Mouse (Mus musculus): ENCODE measurements around the gene Cby1.

The Cby1 gene

GRCm38 (mm10) chr15:79677936-79678335 lies 18.9 kb downstream of the Cby1 start:
- no peak for ATAC-seq (ENCODE audit: low TSS enrichment)

DNA sequence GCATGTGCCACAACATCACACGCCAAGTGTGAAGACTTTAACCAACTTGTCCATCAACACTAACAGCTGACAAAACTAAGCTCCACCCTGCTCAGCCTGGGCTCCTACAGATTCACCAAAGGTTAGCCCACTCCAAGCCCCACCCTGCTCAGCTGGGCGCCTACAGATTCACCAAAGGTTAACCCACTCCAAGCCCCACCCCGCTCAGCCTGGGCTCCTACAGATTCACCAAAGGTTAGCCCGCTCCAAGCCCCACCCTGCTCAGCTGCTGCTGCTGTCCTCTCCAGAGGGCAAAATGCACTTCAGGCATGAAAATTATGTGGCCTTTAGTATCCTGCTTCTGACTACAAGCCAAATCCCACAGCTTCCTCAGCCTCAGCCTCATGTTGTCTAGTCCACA lies 23.0 kb downstream of the Cby1 start:
- no peak for ATAC-seq (ENCODE audit: low TSS enrichment)

DNA sequence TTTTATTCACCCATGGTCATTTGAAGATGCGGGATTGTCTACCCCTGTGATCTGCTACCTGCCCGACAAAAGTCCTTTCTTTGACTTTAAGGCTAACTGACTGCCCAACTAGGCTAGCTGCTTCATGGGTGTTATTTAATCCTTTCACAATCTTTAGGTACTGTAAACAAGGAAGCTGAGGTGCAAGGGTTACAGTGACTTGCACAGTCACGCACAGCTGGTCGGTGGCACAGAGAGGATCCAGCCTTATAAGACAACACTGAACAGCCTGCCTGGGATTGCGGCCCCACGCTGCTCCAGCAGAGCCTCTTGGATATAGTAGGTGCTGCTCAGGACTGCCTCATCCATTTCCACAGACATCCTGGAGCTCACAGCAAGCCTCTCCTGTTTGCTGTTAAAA lies 24.1 kb downstream of the Cby1 start:
- no peak for ATAC-seq (ENCODE audit: low TSS enrichment)

DNA sequence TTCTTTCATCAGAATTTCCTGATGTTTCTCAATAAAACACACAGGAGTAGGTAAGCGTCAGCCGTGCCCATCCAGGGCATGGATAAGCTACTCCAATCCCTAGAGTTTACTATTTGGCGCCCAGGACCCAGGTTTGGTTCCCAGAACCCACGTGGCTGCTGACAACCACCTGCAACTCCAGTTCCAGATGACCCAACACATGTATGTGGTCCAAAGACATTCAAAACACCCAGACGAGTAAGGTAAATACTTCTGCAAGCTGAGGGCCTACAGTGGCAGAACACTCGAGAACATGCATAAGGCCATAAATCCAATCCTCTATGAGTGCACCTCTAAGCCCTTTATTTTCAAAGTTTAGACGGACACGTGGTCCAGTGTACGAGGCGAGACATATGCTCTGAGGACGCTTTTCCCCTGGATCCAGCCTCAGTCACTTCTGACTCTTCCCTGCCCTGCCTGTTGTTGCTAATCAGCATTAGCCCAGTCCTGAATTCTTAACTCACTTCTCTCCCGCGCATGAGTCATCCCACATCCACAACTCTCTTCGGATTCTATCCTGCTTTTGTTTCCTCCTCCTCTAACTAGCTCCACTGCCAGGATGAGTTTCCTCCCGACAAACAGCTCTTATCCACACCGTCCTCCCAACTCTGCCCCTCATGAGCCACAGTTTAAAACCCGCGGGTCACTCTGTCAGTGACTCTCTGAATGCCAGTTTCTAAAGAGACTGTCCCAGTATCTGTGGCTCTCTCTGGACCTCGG lies 24.9 kb downstream of the Cby1 start:
- peak; percentile 24 for ATAC-seq (ENCODE audit: low TSS enrichment)

- ATAC-seq (ENCODE audit: low TSS enrichment), result no peak
These were observed 25.6 kb downstream of the Cby1 start for GRCm38 (mm10) chr15:79684616-79685015.

GRCm38 (mm10) chr15:79685141-79685641 lies 26.2 kb downstream of the Cby1 start:
- no peak for ATAC-seq (ENCODE audit: low TSS enrichment)

- no peak for ATAC-seq (ENCODE audit: low TSS enrichment)
These were observed 27.3 kb downstream of the Cby1 start for GRCm38 (mm10) chr15:79686046-79686869.

- ATAC-seq (ENCODE audit: low TSS enrichment), result no peak
These were observed 28.2 kb downstream of the Cby1 start for GRCm38 (mm10) chr15:79687175-79687574.

DNA sequence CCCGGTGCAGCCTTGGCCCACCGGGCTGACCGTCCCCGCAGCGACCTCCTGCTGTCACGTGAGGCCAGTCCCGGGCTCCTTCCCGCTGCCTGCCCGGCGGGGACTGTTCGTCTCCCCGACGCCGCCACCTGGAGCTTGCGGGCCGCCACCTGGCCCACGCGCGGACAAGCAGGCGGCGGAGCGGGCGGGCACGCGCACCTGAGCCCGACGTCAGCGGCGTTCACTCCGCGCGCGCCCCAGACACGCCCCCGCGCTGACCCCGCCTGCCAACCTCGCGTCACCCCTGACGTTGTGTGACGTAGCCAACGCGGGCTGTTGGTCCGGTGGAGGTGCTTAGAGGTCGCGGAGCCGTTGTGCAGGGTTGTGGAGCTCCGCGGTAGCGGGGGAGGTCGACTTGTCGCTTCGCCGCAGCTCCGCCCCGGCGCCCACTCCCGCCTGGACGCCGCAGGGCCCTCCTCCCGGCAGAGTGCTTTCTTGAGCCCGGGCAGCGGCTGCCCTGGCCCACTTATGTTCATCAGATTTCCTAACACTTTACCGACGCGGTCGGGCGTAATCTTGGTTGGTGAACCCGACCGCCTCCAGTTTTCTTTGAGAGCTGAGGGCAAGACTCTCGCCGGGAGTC lies 28.8 kb downstream of the Cby1 start, which contains the start of gene Josd1:
Gene Josd1, minus strand, starts transcription at position 274 of the 622 bp plus-strand sequence.
- ATAC-seq (ENCODE audit: low TSS enrichment), result peak; percentile 41

GRCm38 (mm10) chr15:79688268-79688956 lies 29.4 kb downstream of the Cby1 start:
- no peak for ATAC-seq (ENCODE audit: low TSS enrichment)

- ATAC-seq (ENCODE audit: low TSS enrichment), result no peak
These were observed 30.8 kb downstream of the Cby1 start for GRCm38 (mm10) chr15:79689662-79690425.

DNA sequence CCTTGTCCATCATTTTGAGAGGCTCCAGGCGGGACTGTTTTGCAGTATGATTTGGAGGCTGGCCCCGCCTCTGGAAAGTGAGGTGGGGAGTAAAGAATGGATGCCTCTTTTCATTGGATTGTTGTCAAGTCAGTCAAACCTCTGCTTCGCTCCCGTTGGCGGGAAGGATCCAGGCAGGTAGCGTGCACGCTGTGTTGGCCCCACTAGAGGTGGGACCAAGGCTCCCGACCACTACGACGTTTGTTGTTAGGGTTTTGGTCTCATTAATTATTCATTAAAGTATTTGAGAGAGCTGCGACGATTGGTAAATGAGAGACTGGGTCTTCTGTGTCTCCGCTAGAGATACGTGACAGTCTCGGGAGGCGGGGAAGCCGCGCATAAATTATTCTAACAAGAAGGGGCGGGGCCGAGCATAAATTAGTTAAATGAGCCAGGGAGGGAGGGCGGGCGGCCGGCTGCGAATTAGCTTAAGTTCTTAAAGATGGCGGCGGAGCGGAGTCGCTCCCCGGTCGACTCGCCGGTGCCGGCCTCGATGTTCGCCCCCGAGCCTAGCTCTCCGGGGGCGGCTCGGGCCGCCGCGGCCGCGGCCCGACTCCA lies 31.5 kb downstream of the Cby1 start, which contains the start of gene Gtpbp1:
Gene Gtpbp1, plus strand, starts transcription at position 420 of the 597 bp plus-strand sequence.
- peak; percentile 86 for ATAC-seq (ENCODE audit: low TSS enrichment)

GRCm38 (mm10) chr15:79691023-79691508 lies 32.1 kb downstream of the Cby1 start:
- no peak for ATAC-seq (ENCODE audit: low TSS enrichment)

DNA sequence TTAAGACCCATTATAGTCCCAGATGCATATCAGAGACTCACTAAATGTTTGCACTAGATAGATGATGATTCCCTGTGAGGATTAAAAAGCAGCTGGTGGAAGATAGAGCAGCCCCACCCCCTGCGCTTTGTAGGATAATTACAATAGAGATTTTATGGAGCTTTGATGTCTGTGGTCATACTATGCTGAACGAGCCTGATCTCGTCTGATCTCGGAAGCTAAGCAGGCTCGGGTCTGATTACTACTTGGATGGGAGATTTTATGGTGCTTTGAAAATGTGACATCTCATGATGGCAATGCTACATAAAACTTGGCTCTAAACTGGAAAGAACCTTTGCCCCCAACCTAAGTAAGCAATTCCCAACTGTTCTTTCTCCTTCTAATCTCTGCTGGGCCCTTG lies 33.3 kb downstream of the Cby1 start:
- ATAC-seq (ENCODE audit: low TSS enrichment), result no peak

GRCm38 (mm10) chr15:79693740-79694139 lies 34.7 kb downstream of the Cby1 start:
- no peak for ATAC-seq (ENCODE audit: low TSS enrichment)

DNA sequence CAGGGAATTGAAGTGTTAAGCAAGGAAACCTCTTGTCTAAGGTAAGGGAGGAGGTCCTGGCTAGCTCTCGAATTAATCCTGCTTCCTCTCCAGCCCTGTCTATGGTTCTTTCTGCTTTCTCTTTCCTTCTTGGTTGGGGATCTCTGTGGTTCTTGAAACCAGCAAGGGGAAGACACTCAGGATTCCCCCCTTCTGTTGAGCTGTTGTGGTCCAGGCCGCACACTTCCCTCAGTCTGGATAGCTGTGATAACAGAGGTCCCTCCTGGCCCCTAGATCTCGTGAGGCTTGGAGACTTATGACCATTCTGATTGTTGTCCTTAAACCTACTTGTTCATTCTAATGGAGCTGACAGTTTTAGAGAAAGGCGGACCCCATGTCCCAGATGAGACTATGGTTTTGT lies 35.5 kb downstream of the Cby1 start:
- no peak for ATAC-seq (ENCODE audit: low TSS enrichment)

DNA sequence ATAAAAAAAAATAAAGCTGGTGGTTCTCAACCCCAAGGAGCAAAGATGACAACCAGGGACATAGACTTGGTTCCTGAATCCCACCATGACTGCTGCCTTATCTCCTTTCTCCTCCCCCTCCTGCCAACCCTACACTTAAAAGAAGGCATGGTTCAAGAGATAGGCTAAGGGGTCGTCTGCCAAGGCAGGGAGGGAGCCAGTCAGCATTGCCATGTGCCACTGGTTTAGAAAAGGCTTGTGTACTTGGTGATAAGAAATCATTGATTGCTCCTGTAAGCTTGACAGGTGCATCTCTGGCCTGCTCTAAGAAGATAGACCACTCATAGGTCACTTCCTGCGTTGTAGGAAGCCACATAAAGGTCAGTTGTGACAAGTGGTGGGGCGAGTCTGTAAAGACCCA lies 36.5 kb downstream of the Cby1 start:
- ATAC-seq (ENCODE audit: low TSS enrichment), result no peak

GRCm38 (mm10) chr15:79696508-79696907 lies 37.5 kb downstream of the Cby1 start:
- ATAC-seq (ENCODE audit: low TSS enrichment), result no peak

- no peak for ATAC-seq (ENCODE audit: low TSS enrichment)
These were observed 38.0 kb downstream of the Cby1 start for GRCm38 (mm10) chr15:79697011-79697410.

- no peak for ATAC-seq (ENCODE audit: low TSS enrichment)
These were observed 38.7 kb downstream of the Cby1 start for GRCm38 (mm10) chr15:79697558-79698187.

All from frontal cortex, adult (tissue).